19 mouse cellular contexts compared by ENCODE assay signal in genomic region chr10:21827505-21827844, GRCm38 (mm10). TPM values are rescaled to one million over a fixed set of nuclear protein-coding genes. Genes with fewer than 3 reads are reported as not detected.
DNase-seq lines count a peak whose midpoint lies in the region; ATAC-seq and TF ChIP-seq lines count a peak whose summit lies in the region.
"Had no signal": no experiment of that assay in that cellular context is flagged by ENCODE, and none has a peak within 500 bp of the region (broad histone marks: within the 10 kb centered on the region; RNA-seq: fewer than 3 reads in every experiment).

No protein-coding gene starts in this region.

- TF ChIP-seq EP300 in heart, adult 2 months (IDR thresholded peaks at IDR 0.05; ENCODE audit: insufficient read depth, low read depth, low read length): no peak

- peaks cover 5% of the 10 kb centered on the region for H3K4me1 ChIP-seq in heart, adult 2 months (ENCODE audit: control insufficient read depth, insufficient read depth, low read length)
- peaks cover 3% of the 10 kb centered on the region; the same call in 1 of the 2 replicates for H3K4me1 ChIP-seq in liver, embryonic 11.5 days (replicated peaks; ENCODE audit: control insufficient read depth, insufficient read depth, low read length)
- peaks cover 28% of the 10 kb centered on the region for H3K4me1 ChIP-seq in hindbrain, embryonic 13.5 days (replicated peaks)
- peaks cover 28% of the 10 kb centered on the region for H3K4me1 ChIP-seq in hindbrain, embryonic 10.5 days (replicated peaks)
- H3K4me1 ChIP-seq: heart, embryonic 12.5 days had no signal

- no peaks in the 10 kb centered on the region for H3K9me3 ChIP-seq in liver, embryonic 11.5 days (ENCODE audit: control insufficient read depth, low read length)
- H3K9me3 ChIP-seq in hindbrain, embryonic 13.5 days: no peaks in the 10 kb centered on the region
- H3K9me3 ChIP-seq in hindbrain, embryonic 10.5 days: no peaks in the 10 kb centered on the region
- H3K9me3 ChIP-seq: forebrain, embryonic 10.5 days; heart, embryonic 12.5 days; kidney, embryonic 15.5 days; limb, embryonic 12.5 days; lung, embryonic 15.5 days; midbrain, embryonic 12.5 days had no signal

- H3K9ac ChIP-seq in heart, adult 2 months (ENCODE audit: low read depth, low read length): no peak overlapping the region
- H3K9ac ChIP-seq in liver, embryonic 11.5 days (ENCODE audit: low read depth, low read length): no peak overlapping the region
- no peak overlapping the region for H3K9ac ChIP-seq in hindbrain, embryonic 13.5 days
- H3K9ac ChIP-seq: heart, embryonic 12.5 days; kidney, embryonic 15.5 days; limb, embryonic 12.5 days; lung, embryonic 15.5 days; midbrain, embryonic 12.5 days had no signal

- H3K36me3 ChIP-seq in heart, adult 2 months (ENCODE audit: control insufficient read depth, insufficient read depth, low read length): no peaks in the 10 kb centered on the region
- no peaks in the 10 kb centered on the region for H3K36me3 ChIP-seq in liver, embryonic 11.5 days (ENCODE audit: control insufficient read depth, insufficient read depth, low read length)
- no peaks in the 10 kb centered on the region for H3K36me3 ChIP-seq in hindbrain, embryonic 13.5 days
- H3K36me3 ChIP-seq in hindbrain, embryonic 10.5 days: no peaks in the 10 kb centered on the region
- H3K36me3 ChIP-seq: forebrain, embryonic 10.5 days; heart, embryonic 12.5 days; kidney, embryonic 15.5 days; limb, embryonic 12.5 days; lung, embryonic 15.5 days; midbrain, embryonic 12.5 days had no signal

- no peak for TF ChIP-seq CTCF in heart, adult 2 months (IDR thresholded peaks at IDR 0.05)

- no peak overlapping the region for H3K4me3 ChIP-seq in heart, adult 2 months
- H3K4me3 ChIP-seq in liver, embryonic 11.5 days (ENCODE audit: low read depth, low read length): no peak overlapping the region
- no peak overlapping the region for H3K4me3 ChIP-seq in hindbrain, embryonic 13.5 days
- H3K4me3 ChIP-seq in hindbrain, embryonic 10.5 days: no peak overlapping the region
- H3K4me3 ChIP-seq: forebrain, embryonic 10.5 days; heart, embryonic 12.5 days; kidney, embryonic 15.5 days; limb, embryonic 12.5 days; lung, embryonic 15.5 days; midbrain, embryonic 12.5 days had no signal

- peak overlapping the region; percentile 11 for H3K4me2 ChIP-seq in liver, embryonic 11.5 days
- no peak overlapping the region for H3K4me2 ChIP-seq in hindbrain, embryonic 13.5 days
- H3K4me2 ChIP-seq: heart, embryonic 12.5 days; kidney, embryonic 15.5 days; limb, embryonic 12.5 days; lung, embryonic 15.5 days; midbrain, embryonic 12.5 days had no signal

- no peak for ATAC-seq in liver, embryonic 11.5 days (replicated peaks; ENCODE audit: low FRiP score)
- ATAC-seq in megakaryocyte-erythroid progenitor cell, adult 5-6 weeks (replicated peaks; ENCODE audit: low FRiP score, low TSS enrichment, poor library complexity, severe bottlenecking): peak; percentile 27; the same call in 1 of the 2 replicates
- no peak for ATAC-seq in hindbrain, embryonic 13.5 days (ENCODE audit: low FRiP score)

- no peaks in the 10 kb centered on the region for H3K27me3 ChIP-seq in heart, adult 2 months (ENCODE audit: control insufficient read depth, insufficient read depth, low read length)
- no peaks in the 10 kb centered on the region for H3K27me3 ChIP-seq in liver, embryonic 11.5 days (replicated peaks; ENCODE audit: control insufficient read depth, insufficient read depth, low read length)
- no peaks in the 10 kb centered on the region for H3K27me3 ChIP-seq in hindbrain, embryonic 13.5 days
- no peaks in the 10 kb centered on the region for H3K27me3 ChIP-seq in hindbrain, embryonic 10.5 days (ENCODE audit: insufficient read depth, poor library complexity, severe bottlenecking)
- H3K27me3 ChIP-seq: heart, embryonic 12.5 days; kidney, embryonic 15.5 days; limb, embryonic 12.5 days; lung, embryonic 15.5 days; midbrain, embryonic 12.5 days had no signal

- no peak for TF ChIP-seq POLR2A in heart, adult 2 months (IDR thresholded peaks at IDR 0.05; ENCODE audit: insufficient read depth, low read depth, low read length)

- H3K79me2 ChIP-seq in heart, adult 2 months (replicated peaks; ENCODE audit: control insufficient read depth, insufficient read depth, low read length): no peaks in the 10 kb centered on the region

- peak; percentile 89 for DNase-seq in heart, adult 11 months
- no peak for DNase-seq in heart, adult 2 months
- DNase-seq in MEL-GATA-1-ER (ENCODE audit: extremely low read depth, low read depth): peak; percentile 33
- no peak for DNase-seq in liver, embryonic 11.5 days (ENCODE audit: low spot score)
- no peak for DNase-seq in gastrocnemius, postnatal 10 days
- DNase-seq in hindbrain, embryonic 10.5 days (ENCODE audit: low spot score): no peak
- DNase-seq: adrenal gland, postnatal 14 days; gastrocnemius, postnatal 25 days; heart, postnatal 36 days; right cerebral cortex, postnatal 25 days; thymus, postnatal 4 days had no signal

- intact Hi-C loops in heart, adult 2 months (cut with DNase I): no loop called here

- WGBS in heart, adult 2 months: 47% methylated on average over 3 of the region's 3 CpGs
- WGBS in liver, embryonic 11.5 days: 39% methylated on average over 3 of the region's 3 CpGs
- 73% methylated on average over 3 of the region's 3 CpGs for WGBS in hindbrain, embryonic 13.5 days
- 74% methylated on average over 3 of the region's 3 CpGs for WGBS in hindbrain, embryonic 10.5 days

- H3K27ac ChIP-seq in heart, adult 2 months: no peak overlapping the region
- H3K27ac ChIP-seq in liver, embryonic 11.5 days (ENCODE audit: low read depth, low read length): peak overlapping the region; percentile 29; the same call in 1 of the 2 replicates
- H3K27ac ChIP-seq in hindbrain, embryonic 13.5 days: no peak overlapping the region
- no peak overlapping the region for H3K27ac ChIP-seq in hindbrain, embryonic 10.5 days
- H3K27ac ChIP-seq: forebrain, embryonic 10.5 days; kidney, embryonic 15.5 days; limb, embryonic 12.5 days; lung, embryonic 15.5 days; midbrain, embryonic 12.5 days had no signal

RNA-seq across cellular contexts. Expression of gene Sgk1, which starts 54.5 kb away (rescaled TPM):
- 10 to 100 TPM; 64.7 to 89.1 TPM for total RNA-seq in heart, adult 2 months (2021)
- 31.9 and 43.5 TPM in 2 replicates for polyA plus RNA-seq in heart, adult 2 months (2012; rRNA removed)
- polyA plus RNA-seq in liver, embryonic 11.5 days (2014; fragmentation: Nextera tagmentation; extraction: Ambion mirVana): 20.2 and 21.2 TPM in 2 replicates
- 1.1 and 9.7 TPM in 2 replicates for total RNA-seq in megakaryocyte-erythroid progenitor cell, adult 5-6 weeks (2014; fragmentation: Nextera tagmentation)
- 5.5 and 8.1 TPM in 2 replicates for total RNA-seq in megakaryocyte-erythroid progenitor cell, adult 5-6 weeks (2017)
- total RNA-seq in gastrocnemius, postnatal 10 days (2021): 100 to 1,000 TPM in 1 of 2 experiments, 10 to 100 TPM in 1; 87.2 to 233 TPM
- 37.0 and 40.0 TPM in 2 replicates for polyA plus RNA-seq in hindbrain, embryonic 13.5 days (2015; fragmentation: Nextera tagmentation; extraction: Ambion mirVana)
- 15.0 and 18.1 TPM in 2 replicates for polyA plus RNA-seq in hindbrain, embryonic 10.5 days (2016; fragmentation: Nextera tagmentation; extraction: Ambion mirVana)

Comparison
In these comparisons a context has a peak if more than half of its experiments do, and no peak if none do; other contexts are left out.
1. DNase-seq: peak in heart, adult 11 months (single experiment) and MEL-GATA-1-ER (single experiment); none in heart, adult 2 months (0 of 2), liver, embryonic 11.5 days (single experiment), gastrocnemius, postnatal 10 days (single experiment) and hindbrain, embryonic 10.5 days (single experiment).